Mouse (Mus musculus): ENCODE results near the gene Mpig6b.

The Mpig6b gene

DNA sequence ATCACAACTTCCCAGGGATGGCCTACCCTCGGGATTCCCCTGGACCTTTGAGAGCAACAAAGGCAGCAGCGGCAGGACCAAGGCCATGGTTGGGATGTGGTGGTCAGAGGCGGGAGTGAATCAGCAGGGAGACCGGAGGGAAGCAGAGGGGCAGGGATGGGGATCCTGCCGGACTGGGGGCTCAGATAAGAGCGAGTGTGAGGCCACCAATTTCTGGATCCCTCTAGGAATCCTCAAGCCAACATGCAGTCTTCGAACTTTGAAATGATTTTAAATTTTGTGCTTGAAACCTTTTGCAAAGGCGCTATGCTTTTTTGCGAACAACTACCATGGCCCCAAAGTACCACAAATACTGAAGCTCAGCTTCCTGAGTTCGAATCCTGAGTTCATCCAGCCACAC, at the start of gene Mpig6b:
Gene Mpig6b (minus strand): TSS at position 101 of the 400 bp plus-strand sequence.
- no peak for DNase-seq

- no peak for DNase-seq
Observed at GRCm38 (mm10) chr17:35115046-35116019, 49.3 kb upstream of the Mpig6b start, which contains the start of gene Ly6g5b. Gene Ly6g5b (minus strand): TSS chr17:35115428.

DNA sequence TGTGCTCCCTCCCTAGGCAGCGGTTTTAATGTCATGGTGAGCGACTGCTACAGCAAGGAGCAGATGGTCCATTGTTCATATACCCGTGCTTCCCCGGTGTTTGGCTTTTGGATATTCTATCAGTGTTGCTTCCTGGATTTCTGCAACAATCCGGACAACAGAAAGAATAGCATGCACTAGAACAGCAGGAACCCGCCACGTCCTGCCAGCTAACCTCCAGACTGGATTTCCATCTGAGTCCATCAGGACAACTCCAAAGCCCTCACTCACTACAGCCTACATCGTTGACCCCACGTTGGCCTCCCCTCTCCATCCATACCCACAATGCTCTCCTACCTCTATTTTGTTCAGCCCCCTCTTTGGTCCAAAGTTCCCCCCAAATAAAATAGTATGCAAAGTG, 45.8 kb upstream of the Mpig6b start:
- DNase-seq = no peak

GRCm38 (mm10) chr17:35108097-35108496, 42.1 kb upstream of the Mpig6b start, which contains the start of gene Ly6g5c:
Gene Ly6g5c (plus strand): TSS chr17:35108279.
- DNase-seq = no peak

- DNase-seq = no peak
Observed at GRCm38 (mm10) chr17:35106522-35106921, 40.5 kb upstream of the Mpig6b start.

DNA sequence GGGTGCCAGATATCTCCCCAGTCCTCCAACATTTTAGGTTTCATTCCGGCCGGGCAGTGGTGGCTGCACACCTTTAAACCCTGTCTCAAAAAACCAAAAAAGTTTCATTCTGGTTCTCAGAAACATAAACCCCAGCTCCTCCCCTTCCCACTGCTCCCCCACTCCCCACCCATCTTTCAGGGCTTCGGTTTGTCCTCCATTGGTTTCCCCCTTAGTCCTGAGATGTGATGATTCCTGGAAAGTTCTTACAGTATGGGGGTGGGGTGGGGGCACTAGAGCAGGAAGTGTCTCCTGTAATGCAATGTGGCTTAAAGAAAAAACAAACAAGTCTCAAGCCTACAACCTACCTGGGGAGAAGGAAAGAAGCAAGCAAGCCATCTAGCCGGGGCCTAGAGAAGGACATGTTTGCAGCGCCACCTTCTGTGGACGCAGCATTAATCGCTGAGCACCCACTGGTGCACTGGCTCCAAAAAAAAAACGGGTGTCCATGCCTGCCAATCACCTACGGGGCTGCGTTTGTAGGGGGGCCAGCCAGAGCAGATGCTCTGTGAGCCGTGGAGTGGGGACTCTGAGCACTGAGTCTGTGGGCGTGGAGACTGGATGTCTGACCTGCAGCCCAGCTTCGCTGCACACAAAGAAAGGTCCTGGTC, 39.9 kb upstream of the Mpig6b start:
- peak; percentile 64 for DNase-seq

DNA sequence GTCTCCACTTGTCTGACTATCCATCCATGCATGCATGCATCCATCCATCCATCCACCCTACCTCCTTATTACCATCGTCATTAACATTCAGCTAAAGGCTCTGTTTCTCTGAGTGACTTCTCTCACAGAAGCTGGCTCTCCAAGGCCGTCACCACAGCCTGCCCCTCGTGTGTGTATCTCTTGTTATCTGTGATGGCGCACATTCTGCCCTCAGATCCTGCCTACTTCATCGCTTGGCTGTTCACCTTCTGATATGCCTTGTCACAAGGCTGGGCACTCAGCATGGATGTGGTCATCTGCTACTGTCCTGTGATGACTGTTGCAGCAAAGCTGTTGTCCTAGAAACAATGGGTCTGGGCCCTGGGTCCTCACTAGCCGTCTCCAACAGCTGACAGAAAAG, 38.8 kb upstream of the Mpig6b start:
- DNase-seq = no peak

DNA sequence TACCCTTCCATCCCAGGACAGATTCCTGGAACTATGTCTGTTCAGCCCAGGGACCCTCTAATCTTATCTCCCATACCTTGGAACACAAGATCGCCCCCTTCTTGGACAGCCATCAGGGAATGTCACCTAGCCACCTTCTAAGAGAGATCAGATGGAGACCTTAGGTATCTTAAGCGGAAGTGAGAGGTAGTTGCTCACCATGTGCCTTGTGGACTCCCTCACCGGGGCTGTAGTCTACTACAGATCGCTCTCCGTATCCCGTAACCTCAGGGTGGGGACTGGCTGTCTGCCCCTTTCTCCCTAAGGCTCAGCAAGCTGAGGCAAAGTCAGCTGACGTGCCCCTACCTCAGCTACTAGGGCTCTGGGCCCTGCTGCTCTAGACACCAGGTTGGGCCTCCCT, 38.1 kb upstream of the Mpig6b start:
- no peak for DNase-seq

GRCm38 (mm10) chr17:35103221-35103690, 37.3 kb upstream of the Mpig6b start:
- DNase-seq = peak; percentile 78

DNA sequence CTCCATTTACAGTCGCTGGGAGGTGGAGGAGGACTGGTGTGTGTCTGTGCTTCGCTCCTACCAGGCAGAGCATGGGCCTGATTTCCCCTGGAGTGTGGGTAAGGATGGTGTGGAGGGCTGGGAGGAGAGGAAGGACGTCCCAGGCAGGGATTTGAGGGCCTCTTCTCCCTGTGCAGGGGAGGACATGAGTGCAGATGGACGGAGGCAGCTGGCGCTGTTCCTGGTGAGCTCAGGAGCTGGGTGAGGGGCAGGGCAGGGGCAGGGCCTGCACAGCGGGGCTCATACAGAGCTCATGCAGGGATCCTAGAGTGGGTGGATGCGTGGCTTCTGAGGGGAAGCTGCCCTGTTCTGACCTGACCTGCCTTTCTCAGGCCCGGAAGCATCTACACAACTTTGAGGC, 36.3 kb upstream of the Mpig6b start:
- DNase-seq = no peak

DNA sequence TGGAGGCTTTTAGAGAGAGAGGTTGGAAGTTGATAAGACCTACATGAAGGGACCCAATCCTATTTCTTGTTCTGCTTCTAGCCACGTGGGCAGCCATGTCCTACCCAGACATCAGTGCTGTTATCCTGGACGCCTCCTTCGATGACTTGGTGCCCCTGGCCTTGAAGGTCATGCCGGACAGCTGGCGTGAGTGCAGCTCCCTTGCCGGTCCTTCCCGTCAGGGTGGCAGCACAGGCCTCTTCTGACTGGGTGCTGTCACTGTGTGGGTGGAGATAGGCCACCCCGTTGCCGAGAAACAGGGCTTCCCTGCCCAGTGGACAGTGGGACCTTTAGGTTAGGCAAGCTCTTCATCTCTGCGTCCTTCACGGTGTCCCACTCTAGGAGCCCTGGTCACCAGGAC, 35.2 kb upstream of the Mpig6b start:
- DNase-seq = no peak

DNA sequence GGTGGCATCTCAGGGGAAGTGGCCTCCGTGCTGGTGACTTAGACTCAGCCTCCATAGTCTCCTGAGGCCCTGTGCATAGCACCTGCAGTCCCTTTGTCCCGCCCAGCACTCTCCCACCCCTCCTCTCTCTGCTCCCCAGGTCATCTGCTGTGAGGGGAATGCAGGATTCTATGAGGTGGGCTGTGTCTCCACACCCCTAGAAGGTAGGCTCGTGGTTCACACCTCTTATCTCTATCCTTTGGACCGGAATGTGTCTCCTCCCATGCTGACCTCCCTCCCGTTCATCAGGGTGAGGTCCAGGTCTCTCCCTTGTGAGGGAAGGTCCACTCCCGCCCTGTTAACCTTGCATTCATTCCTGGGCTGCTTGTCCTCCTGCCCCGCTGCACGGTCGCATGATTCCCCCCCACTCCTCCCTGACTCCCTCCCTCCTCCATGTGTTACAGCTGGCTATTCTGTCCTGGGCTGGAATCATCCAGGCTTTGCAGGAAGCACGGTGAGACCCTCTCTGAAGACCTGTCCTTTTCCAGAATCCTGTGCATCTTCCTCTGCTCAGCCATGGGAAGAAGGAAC, 34.3 kb upstream of the Mpig6b start:
- peak; percentile 50 for DNase-seq

DNA sequence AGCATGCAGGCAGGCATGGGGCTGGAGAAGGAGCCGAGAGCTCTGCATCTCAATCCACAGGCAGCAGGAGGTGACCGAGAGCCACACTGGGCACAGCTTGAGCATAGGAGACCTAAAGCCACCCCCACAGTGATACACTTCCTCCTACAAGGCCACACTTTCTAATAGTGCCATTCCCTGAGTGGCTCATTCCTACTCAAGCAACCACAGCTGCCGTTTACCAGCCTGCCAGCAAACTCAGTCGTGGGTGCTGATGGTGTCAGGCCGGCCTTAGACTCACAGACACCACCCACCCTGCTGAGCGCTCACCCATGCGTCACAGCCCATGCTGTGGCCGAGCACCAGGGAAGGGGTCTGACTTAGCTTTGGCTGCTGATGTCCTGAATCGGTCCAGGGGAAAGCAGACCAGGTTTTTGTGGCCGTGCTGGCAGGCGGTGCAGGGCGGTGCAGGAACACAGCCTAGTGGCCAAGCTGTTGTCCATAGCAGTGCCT, 31.2 kb upstream of the Mpig6b start:
- DNase-seq = no peak

DNA sequence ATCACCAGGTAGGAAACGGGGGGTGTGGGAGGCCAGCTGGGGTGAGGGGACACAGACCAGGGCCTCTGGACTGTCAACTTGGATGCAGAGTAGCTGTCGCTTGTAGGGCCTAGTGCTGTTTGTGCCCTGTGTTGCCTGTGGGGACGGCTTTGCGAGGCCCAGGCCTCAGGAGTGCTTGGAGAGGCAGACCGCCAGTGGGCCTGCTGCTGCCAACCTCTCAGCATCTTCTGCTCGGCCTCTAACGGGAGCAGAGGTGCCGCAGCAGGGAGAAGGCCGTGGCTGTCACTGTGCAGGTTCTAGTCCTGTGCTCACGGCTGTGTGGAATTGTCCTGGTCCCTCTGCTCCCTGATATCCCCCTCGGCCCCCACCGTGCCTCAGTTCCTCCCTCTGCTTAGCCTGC, 30.6 kb upstream of the Mpig6b start:
- no peak for DNase-seq

DNA sequence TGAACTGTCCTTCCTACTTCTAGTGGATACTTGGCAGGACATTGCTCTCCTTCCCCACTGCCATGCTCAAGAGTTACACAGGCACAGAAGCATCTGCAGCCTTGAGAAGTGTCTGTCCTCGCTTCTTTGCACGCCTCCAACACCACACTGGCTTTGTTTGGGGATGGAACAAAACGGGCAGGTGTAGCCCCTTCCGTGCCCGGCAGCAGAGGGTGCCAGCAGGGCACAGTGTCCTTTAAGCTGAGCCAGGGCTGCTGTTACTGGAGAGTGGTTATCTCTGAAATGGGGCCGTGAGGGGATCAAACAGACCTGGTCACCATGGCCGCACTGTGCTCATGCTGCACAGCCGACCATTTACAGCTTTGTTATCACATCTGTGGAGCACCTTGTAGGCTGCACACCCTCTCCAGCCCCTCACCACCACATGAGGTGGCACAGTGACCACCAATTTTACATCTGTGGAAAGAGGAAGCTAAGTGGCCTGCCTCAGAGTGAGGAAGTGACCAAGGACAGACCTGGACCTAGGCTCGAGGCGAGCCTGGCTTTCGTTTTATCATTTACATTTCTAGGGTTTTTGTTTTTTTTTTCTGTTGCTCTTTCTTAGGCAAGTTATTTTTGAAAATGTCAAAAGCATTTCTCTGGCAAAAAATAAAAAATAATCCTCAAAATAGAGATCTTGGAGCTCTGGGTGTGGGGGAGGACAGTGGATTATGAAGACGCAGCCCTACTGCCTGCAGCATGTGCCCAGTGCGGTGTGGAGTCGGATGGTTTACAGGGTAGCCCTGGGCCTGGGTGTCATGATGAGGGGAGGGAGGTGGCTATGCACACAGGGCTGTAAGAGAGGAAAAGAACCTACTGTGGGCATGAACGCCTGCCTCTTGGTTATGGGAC, 28.7 kb upstream of the Mpig6b start:
- DNase-seq = no peak

DNA sequence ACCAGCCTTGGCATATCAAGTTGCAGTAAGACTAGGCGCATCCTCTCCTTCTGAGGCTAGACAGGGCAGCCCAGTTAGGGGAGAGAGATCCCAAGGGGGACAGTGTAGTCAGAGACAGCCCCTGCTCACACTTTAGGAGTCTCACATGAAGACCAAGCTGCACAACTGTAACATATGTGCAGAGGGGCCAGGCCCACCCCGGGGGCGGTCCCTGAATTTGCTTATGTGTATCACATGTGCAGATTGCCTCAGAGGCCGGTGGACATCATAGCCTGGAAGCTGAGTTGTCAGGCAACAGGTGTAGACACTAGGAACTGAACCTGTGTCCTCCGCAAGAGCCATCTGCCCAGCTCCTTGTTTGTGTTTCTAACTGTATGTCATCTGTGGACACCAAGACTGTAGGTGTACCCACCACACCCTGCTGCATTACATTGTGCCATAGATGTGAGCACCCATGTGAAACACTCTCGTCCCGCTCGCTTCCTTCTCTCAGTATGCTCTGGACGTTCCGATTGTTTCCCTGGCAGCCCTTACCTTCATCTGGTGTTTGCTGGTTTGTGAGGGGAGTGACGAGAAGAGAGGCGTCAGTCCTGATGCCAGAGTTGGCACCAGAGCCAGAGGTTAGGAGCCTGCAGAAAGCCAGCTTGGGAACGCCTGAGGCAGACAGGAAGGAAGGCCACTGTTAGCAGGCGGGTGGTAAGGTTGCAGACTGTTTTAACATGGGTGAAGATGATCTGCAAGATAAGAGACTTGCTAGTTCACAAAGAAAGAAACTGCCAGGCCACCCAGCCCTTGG, 26.6 kb upstream of the Mpig6b start:
- DNase-seq = no peak

DNA sequence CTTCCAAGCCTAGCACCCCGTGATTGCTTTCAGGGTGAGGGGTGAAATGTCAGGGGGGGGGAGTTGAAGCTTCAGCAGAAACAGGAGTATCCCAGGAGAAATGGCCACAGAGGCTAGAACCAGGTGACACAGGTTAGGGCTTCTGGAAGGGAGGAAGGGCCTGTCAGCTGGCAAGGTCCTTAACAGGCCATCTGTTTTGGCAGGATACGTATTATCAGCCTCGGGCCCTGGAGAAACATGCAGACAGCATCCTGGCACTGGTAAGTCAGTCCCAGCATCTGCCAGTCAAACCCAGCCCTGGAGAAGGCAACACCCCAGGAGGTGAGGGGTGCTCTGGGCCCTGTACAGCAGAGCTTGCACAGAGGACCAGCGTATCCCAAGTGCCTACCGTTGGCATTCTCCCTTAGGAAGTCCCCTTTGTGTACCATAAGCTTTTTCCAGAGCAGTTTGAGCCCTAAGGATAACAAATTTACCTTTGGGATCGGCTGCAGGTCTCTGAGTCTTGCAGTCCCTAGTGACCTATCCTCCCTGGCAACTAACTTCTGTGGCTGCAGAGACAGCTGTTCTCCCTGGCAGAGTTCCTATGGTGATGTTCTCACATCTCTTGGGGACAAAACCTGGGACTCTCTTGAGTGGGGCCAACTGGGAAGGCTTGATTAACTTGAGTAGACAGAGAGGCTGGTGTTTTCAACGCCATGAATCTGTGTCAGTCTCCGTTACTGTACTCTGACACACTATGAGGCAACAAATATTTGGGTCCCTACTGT, 24.4 kb upstream of the Mpig6b start:
- no peak for DNase-seq

- peak; percentile 97 for DNase-seq
Observed at GRCm38 (mm10) chr17:35088825-35089644, 23.1 kb upstream of the Mpig6b start, which contains the start of gene Abhd16a. Gene Abhd16a (plus strand): TSS chr17:35089263.

DNA sequence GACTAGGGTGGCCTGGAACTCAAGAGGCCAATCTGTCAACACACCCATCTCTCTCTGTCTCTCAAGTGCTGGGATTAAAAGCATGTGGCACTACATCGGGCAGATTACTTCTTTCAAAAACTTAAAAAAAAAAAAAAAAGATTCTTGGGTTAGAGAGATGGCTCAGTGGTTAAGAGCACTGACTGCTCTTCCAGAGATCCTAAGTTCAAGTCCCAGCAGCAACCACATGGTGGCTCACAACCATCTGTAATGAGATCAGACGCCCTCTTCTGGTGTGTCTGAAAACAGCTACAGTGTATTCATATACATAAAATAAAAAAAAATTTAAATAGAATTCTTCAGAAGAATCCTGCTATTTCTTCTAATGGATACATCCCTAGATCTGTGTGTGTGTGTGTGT, 22.2 kb upstream of the Mpig6b start:
- no peak for DNase-seq
